Mouse (Mus musculus): ENCODE measurements around the gene Sema3a.

GRCm38 (mm10) chr5:13365108-13365507, 239.9 kb downstream of the Sema3a start:
- TF ChIP-seq TAL1 (IDR thresholded peaks at IDR 0.05; ENCODE audit: low read length) (no peak), GATA1 (IDR thresholded peaks at IDR 0.05; ENCODE audit: low read length) (no peak)
